Mouse (Mus musculus): Measurements from ENCODE around the gene Pdzk1ip1. TPM values are rescaled to one million over a fixed set of nuclear protein-coding genes. Genes with fewer than 3 reads are reported as not detected.

Pdzk1ip1 gene
- total RNA-seq, 2 experiments from 2014 or later, result 400 to 733 TPM

GRCm38 (mm10) chr4:115071668-115072067, 16.8 kb upstream of the Pdzk1ip1 start:
- ATAC-seq (replicated peaks; ENCODE audit: low FRiP score, poor library complexity, severe bottlenecking), result no peak

- no peak for ATAC-seq (replicated peaks; ENCODE audit: low FRiP score, poor library complexity, severe bottlenecking)
These were observed 13.7 kb upstream of the Pdzk1ip1 start for GRCm38 (mm10) chr4:115074789-115075188.

- no peak for ATAC-seq (replicated peaks; ENCODE audit: low FRiP score, poor library complexity, severe bottlenecking)
These were observed 13.1 kb upstream of the Pdzk1ip1 start for GRCm38 (mm10) chr4:115075204-115075915.

GRCm38 (mm10) chr4:115078892-115079820, 9.4 kb upstream of the Pdzk1ip1 start:
- ATAC-seq (replicated peaks; ENCODE audit: low FRiP score, poor library complexity, severe bottlenecking), result no peak

GRCm38 (mm10) chr4:115079821-115080349, 8.6 kb upstream of the Pdzk1ip1 start:
- no peak for ATAC-seq (replicated peaks; ENCODE audit: low FRiP score, poor library complexity, severe bottlenecking)

GRCm38 (mm10) chr4:115083031-115083430, 5.5 kb upstream of the Pdzk1ip1 start:
- no peak for ATAC-seq (replicated peaks; ENCODE audit: low FRiP score, poor library complexity, severe bottlenecking)

- peak; percentile 61 for ATAC-seq (replicated peaks; ENCODE audit: low FRiP score, poor library complexity, severe bottlenecking)
These were observed 2.9 kb upstream of the Pdzk1ip1 start for GRCm38 (mm10) chr4:115085522-115086095.

- ATAC-seq (replicated peaks; ENCODE audit: low FRiP score, poor library complexity, severe bottlenecking), result no peak
These were observed 2.3 kb upstream of the Pdzk1ip1 start for GRCm38 (mm10) chr4:115086257-115086656.

- no peak for ATAC-seq (replicated peaks; ENCODE audit: low FRiP score, poor library complexity, severe bottlenecking)
These were observed 1.6 kb upstream of the Pdzk1ip1 start for GRCm38 (mm10) chr4:115086763-115087415.

- ATAC-seq (replicated peaks; ENCODE audit: low FRiP score, poor library complexity, severe bottlenecking), result 0 out of 2 replicates have a peak, but pooled peaks have one; percentile 21
These were observed 2.1 kb downstream of the Pdzk1ip1 start for GRCm38 (mm10) chr4:115090592-115090991.

GRCm38 (mm10) chr4:115091806-115092205, 3.3 kb downstream of the Pdzk1ip1 start:
- no peak for ATAC-seq (replicated peaks; ENCODE audit: low FRiP score, poor library complexity, severe bottlenecking)

- no peak for ATAC-seq (replicated peaks; ENCODE audit: low FRiP score, poor library complexity, severe bottlenecking)
These were observed 4.9 kb downstream of the Pdzk1ip1 start for GRCm38 (mm10) chr4:115093331-115093864.

- ATAC-seq (replicated peaks; ENCODE audit: low FRiP score, poor library complexity, severe bottlenecking), result peak; percentile 21; the same call in 1 of the 2 replicates
These were observed 5.5 kb downstream of the Pdzk1ip1 start for GRCm38 (mm10) chr4:115094056-115094455.

- peak; percentile 77 for ATAC-seq (replicated peaks; ENCODE audit: low FRiP score, poor library complexity, severe bottlenecking)
These were observed 7.3 kb downstream of the Pdzk1ip1 start for GRCm38 (mm10) chr4:115095671-115096434.

- peak; percentile 42 for ATAC-seq (replicated peaks; ENCODE audit: low FRiP score, poor library complexity, severe bottlenecking)
These were observed 8.1 kb downstream of the Pdzk1ip1 start for GRCm38 (mm10) chr4:115096435-115097145.

- 0 out of 2 replicates have a peak, but pooled peaks have one; percentile 27 for ATAC-seq (replicated peaks; ENCODE audit: low FRiP score, poor library complexity, severe bottlenecking)
These were observed 8.6 kb downstream of the Pdzk1ip1 start for GRCm38 (mm10) chr4:115097146-115097496.

GRCm38 (mm10) chr4:115101682-115102081, 13.2 kb downstream of the Pdzk1ip1 start:
- ATAC-seq (replicated peaks; ENCODE audit: low FRiP score, poor library complexity, severe bottlenecking), result peak; percentile 69

- peak; percentile 83 for ATAC-seq (replicated peaks; ENCODE audit: low FRiP score, poor library complexity, severe bottlenecking)
These were observed 15.0 kb downstream of the Pdzk1ip1 start for GRCm38 (mm10) chr4:115103510-115103909.
